Mouse (Mus musculus) myocyte (in vitro differentiated cells): Measurements from ENCODE around the gene Cdkl4.

Experiments used
- POLR2A ChIP-seq: IDR thresholded peaks from one replicate; pipeline ENCODE4 v1.6.1; 2011; ENCODE audit warnings: low read depth, mild to moderate bottlenecking, control low read depth, moderate library complexity; ENCODE audit not compliant: insufficient read length
- TCF12 ChIP-seq: IDR thresholded peaks from one replicate; pipeline ENCODE4 v1.6.1; 2011; ENCODE audit warnings: mild to moderate bottlenecking, control low read depth; ENCODE audit not compliant: poor library complexity, insufficient read depth, severe bottlenecking

DNA sequence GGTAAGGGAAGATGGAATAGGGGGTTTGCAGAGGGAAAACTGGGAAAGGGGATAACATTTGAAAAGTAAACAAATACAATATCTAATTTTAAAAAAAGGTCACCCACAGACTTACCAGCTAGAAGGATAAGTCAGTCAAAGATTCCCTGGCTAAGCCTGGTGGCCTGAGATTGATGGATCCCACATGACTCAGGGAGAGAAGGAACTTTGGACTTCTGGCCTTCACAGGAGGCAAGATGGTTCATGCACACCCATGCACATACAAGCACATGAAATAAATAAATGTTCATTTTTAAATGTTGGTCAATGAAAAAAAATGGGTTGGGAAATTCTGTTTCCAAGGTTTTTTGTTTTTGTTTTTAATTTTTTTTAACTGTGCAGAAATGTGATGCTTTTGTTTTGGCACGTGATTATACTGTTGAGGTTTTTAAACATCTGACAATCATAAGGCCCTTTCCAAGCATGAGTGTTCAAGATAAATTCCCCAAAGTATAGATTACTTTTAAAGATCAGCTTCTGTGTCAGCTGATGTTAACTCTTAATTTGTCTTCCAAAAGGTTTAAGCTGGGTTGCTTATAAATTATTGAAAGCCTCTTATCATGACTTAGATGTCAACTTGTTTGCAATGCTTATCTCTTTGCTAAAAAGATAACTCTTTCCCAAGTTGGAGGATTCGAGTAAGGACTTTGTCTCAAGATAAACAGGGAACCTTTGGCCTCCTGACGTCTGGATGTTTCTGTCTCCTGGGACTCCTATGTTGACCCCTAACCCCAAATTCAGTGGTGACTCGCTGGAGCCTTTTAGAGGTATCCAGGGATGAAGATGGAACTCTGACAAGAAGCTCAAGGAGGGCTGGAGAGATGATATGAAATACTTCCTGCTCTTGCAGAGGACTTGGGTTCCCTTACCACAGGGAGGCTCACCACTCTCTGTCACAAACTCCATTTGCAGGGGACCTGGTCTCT, 67.8 kb downstream of the Cdkl4 start:
- TF ChIP-seq TCF12 (no peak), POLR2A (no peak)
